Mouse (Mus musculus) duodenum, adult 2 months (tissue): Measurements from ENCODE around the gene Shkbp1. TPM values are rescaled to one million over a fixed set of nuclear protein-coding genes. Genes with fewer than 3 reads are reported as not detected.

Experiments
- polyA plus RNA-seq: library from polyadenylated mRNA; depleted of rRNA; stranded (reverse); fragments of >200 nt; gene quantifications from 2 replicates; pipeline ENCODE4 v1.2.3, GENCODE M21; 2012; ENCODE audit warnings: low replicate concordance; rRNA removed

The Shkbp1 gene
- polyA plus RNA-seq: 102 and 115 TPM in 2 replicates

GRCm38 (mm10) chr7:27355745-27356240 is at the start of gene Shkbp1:
Shkbp1 (minus strand) TSS chr7:27356019.

DNA sequence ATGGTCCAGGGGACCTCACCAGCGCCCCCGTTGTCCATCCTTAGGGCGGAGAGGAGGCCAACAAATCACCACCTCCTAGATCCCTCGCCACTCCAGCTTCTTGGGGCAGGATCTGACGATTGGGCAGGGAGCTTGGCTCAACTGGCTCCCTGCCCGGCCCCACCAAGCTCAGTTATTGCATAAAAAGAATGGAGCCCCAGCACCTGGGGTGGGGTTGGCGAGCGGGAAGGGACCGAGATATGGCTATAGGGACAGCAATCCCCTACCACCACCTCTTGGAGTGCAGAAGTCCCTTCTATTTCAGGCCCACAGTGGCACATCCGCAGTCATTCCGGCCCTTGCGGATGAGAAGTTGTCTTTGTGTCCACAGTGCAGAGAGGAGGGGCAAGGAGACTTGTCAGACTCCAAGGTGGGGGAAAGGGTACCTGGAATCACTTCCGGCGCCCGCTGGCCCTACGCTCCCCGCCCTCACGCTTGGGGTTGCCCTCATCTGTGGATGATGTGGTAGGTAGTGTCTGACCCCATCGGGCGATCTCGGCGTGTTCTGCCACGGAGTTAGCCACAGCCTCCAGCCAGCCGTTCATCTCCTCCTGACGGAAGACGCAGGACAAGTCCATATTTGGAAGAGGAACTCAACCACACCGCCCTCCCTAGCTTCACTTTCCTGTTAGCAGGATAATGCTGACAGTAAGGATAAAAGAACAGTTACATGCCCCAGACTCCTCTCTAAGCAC is 1.2 kb upstream of the Shkbp1 start, which contains the start of gene Gm20479:
Gene Gm20479 (minus strand): TSS at position 559 of the 734 bp plus-strand sequence.

DNA sequence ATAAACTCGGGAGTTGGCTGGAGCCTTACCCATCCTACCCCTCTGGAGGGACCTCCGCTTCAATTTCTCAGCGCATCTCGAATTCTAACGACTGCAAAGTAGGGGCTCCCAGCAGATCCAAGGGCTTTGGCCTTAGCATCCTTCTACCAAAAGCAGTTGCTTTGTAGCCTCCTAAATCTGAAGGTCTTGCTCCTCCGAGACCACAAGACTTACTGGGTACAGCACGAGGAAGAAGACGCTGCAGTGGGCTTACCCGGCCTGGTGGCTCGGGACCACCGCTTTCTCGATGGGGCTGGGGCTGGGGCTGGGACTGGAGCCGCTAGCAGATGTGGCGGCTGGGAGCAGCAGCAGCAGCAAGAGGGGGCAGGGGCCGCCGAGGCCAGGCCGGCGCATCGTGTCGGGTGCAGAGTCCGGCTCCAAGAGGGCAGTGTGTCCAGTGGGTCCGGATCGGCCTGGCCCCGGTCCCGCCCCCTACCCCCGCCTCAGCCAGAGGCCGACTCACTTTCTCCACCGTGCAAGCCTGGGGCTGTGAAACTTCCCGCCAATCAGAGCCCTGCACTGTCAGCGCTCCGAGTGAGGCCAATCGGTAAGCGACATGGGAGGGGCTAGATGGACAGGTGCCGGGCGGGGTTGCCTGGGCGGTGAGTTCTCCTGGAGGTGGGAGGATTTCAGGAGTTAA is 18.5 kb downstream of the Shkbp1 start, which contains the start of gene Ltbp4:
Gene Ltbp4 (minus strand): TSS at position 518 of the 679 bp plus-strand sequence.

Other genes with a start within 250 kb of the Shkbp1 start
- gene Cyp2f2, start 236.1 kb downstream of the Shkbp1 start, polyA plus RNA-seq: 0.44 and 0.50 TPM in 2 replicates
- gene Cyp2t4, start 202.3 kb downstream of the Shkbp1 start, polyA plus RNA-seq: not detected in 2 replicates
- 73.0 and 128 TPM in 2 replicates for gene Egln2, start 189.2 kb downstream of the Shkbp1 start, polyA plus RNA-seq
- gene Rab4b, start 177.1 kb downstream of the Shkbp1 start, polyA plus RNA-seq: 69.3 and 96.8 TPM in 2 replicates
- 0.62 TPM in 1 of 2 replicates, not detected in the other for gene Gm21983, start 174.9 kb downstream of the Shkbp1 start, polyA plus RNA-seq
- gene Mia, start 174.9 kb downstream of the Shkbp1 start, polyA plus RNA-seq: 0.79 and 4.3 TPM in 2 replicates
- 7.4 and 7.5 TPM in 2 replicates for gene BC024978, start 160.2 kb downstream of the Shkbp1 start, polyA plus RNA-seq
- 149 and 193 TPM in 2 replicates for gene Snrpa, start 159.7 kb downstream of the Shkbp1 start, polyA plus RNA-seq
- gene Itpkc, start 127.4 kb downstream of the Shkbp1 start, polyA plus RNA-seq: 15.1 and 25.8 TPM in 2 replicates
- 46.2 and 78.2 TPM in 2 replicates for gene Coq8b, start 123.0 kb downstream of the Shkbp1 start, polyA plus RNA-seq
- gene Numbl, start 97.6 kb downstream of the Shkbp1 start, polyA plus RNA-seq: 10.6 and 11.3 TPM in 2 replicates
- 133 and 135 TPM in 2 replicates for gene Ltbp4, start 18.3 kb downstream of the Shkbp1 start, polyA plus RNA-seq
- not detected in 2 replicates for gene Gm20479, start 1.4 kb upstream of the Shkbp1 start, polyA plus RNA-seq
- gene Sptbn4, start 91.7 kb upstream of the Shkbp1 start, polyA plus RNA-seq: 0.30 and 0.39 TPM in 2 replicates
- gene Blvrb, start 92.0 kb upstream of the Shkbp1 start, polyA plus RNA-seq: 87.9 and 102 TPM in 2 replicates
- 14.9 and 16.7 TPM in 2 replicates for gene Sertad3, start 117.7 kb upstream of the Shkbp1 start, polyA plus RNA-seq
- gene Sertad1, start 130.9 kb upstream of the Shkbp1 start, polyA plus RNA-seq: 41.7 and 97.4 TPM in 2 replicates
- gene Prx, start 143.3 kb upstream of the Shkbp1 start, polyA plus RNA-seq: 0.41 and 0.70 TPM in 2 replicates
- 0.76 and 0.79 TPM in 2 replicates for gene Hipk4, start 167.2 kb upstream of the Shkbp1 start, polyA plus RNA-seq
- 64.8 and 71.2 TPM in 2 replicates for gene Pld3, start 197.2 kb upstream of the Shkbp1 start, polyA plus RNA-seq
- 15.7 and 19.1 TPM in 2 replicates for gene 2310022A10Rik, start 197.2 kb upstream of the Shkbp1 start, polyA plus RNA-seq
- 27.6 and 31.4 TPM in 2 replicates for gene Akt2, start 235.5 kb upstream of the Shkbp1 start, polyA plus RNA-seq